Mouse (Mus musculus) heart, postnatal 0 days (tissue): ENCODE measurements around the gene Creb3l4. TPM values are rescaled to one million over a fixed set of nuclear protein-coding genes. Genes with fewer than 3 reads are reported as not detected.

Experiments used
- ATAC-seq: fragments of 200-750 bp; cut with Nextera tagmentation; 2 replicates; pipeline ENCODE4 v1.8.0; 2017; ENCODE audit warnings: low read depth, moderate number of reproducible peaks, moderate library complexity; ENCODE audit not compliant: insufficient read depth
- DNase-seq: peaks from one replicate; pipeline ENCODE4 v3.0.0-alpha.2; 2016; ENCODE audit warnings: low spot score
- H3K27ac ChIP-seq: fragments of 300-500 bp; sonication (generic); 2 replicates; pipeline ENCODE4 v1.5.1; 2014; ENCODE audit warnings: low read depth, mild to moderate bottlenecking
- H3K27me3 ChIP-seq: fragments of 300-500 bp; sonication (generic); 2 replicates; pipeline ENCODE4 v1.6.1; 2014; ENCODE audit warnings: low read length, mixed read lengths; ENCODE audit not compliant: control insufficient read depth, insufficient read depth
- H3K36me3 ChIP-seq: fragments of 300-500 bp; sonication (generic); replicated peaks from 2 replicates; pipeline ENCODE4 v1.6.1; 2014; ENCODE audit warnings: low read length, mixed read lengths; ENCODE audit not compliant: control insufficient read depth, insufficient read depth
- H3K4me1 ChIP-seq: fragments of 300-500 bp; sonication (generic); 2 replicates; pipeline ENCODE4 v1.6.1; 2014; ENCODE audit warnings: antibody characterized with exemption; ENCODE audit not compliant: control insufficient read depth, insufficient read depth
- H3K4me2 ChIP-seq: fragments of 300-500 bp; sonication (generic); 2 replicates; pipeline ENCODE4 v1.6.1; 2014; ENCODE audit warnings: low read depth, mild to moderate bottlenecking, low read length, moderate library complexity
- H3K4me3 ChIP-seq: fragments of 300-500 bp; sonication (generic); 2 replicates; pipeline ENCODE4 v1.5.1; 2014; ENCODE audit warnings: low read depth, low read length
- H3K9ac ChIP-seq: fragments of 300-500 bp; sonication (generic); replicated peaks from 2 replicates; pipeline ENCODE4 v1.6.1; 2014; ENCODE audit warnings: low read depth, low read length, mixed read lengths
- H3K9me3 ChIP-seq: fragments of 300-500 bp; sonication (generic); replicated peaks from 2 replicates; pipeline ENCODE4 v1.6.1; 2016; ENCODE audit warnings: low read length; ENCODE audit not compliant: control insufficient read depth
- CTCF ChIP-seq: IDR thresholded peaks from 2 replicates; pipeline ENCODE4 v1.5.1; 2016; ENCODE audit warnings: antibody characterized with exemption, control low read depth, low read depth
- EP300 ChIP-seq: IDR thresholded peaks from 2 replicates; pipeline ENCODE4 v1.6.1; 2016; ENCODE audit warnings: antibody characterized with exemption, low read depth
- WGBS: fragments of 180-500 bp; shearing (Covaris S2); extraction: QIAGEN DNeasy Blood & Tissue Kit; methylation state at CpG from one replicate; pipeline ENCODE4 v1.1.7; 2014; 5-methylcytosine and 5-hydroxymethylcytosine counted together
- polyA plus RNA-seq: library from polyadenylated mRNA; unstranded; fragments of >200 nt; fragmentation: Nextera tagmentation; extraction: Ambion mirVana; gene quantifications from 2 replicates; pipeline ENCODE4 v1.2.1, GENCODE M21; 2015
- total RNA-seq: library from RNA; depleted of rRNA; stranded (reverse); fragments of >200 nt; gene quantifications from 2 replicates; pipeline ENCODE4 v1.2.3, GENCODE M21; 2014; ENCODE audit warnings: low replicate concordance

The Creb3l4 gene
- total and polyA plus RNA-seq, 2 experiments from 2014 or later, result 1.2 TPM; not detected in 1

- TF ChIP-seq CTCF (no peak), EP300 (no peak)
- 91% methylated on average over 5 of the region's 5 CpGs for WGBS
Measured at GRCm38 (mm10) chr3:90209908-90210566, 33.3 kb downstream of the Creb3l4 start.

GRCm38 (mm10) chr3:90208662-90209061 lies 34.6 kb downstream of the Creb3l4 start:
- H3K4me2 ChIP-seq, result no peak overlapping the region
- peaks cover 15% of the 10 kb centered on the region for H3K4me1 ChIP-seq
- H3K4me3 ChIP-seq, result no peak overlapping the region
- H3K9ac ChIP-seq, result no peak overlapping the region
- H3K36me3 ChIP-seq, result peaks cover 46% of the 10 kb centered on the region
- H3K27me3 ChIP-seq, result no peaks in the 10 kb centered on the region
- TF ChIP-seq CTCF, result no peak
- DNase-seq (no peak), ATAC-seq (no peak)
- peak overlapping the region; percentile 39; the same call in 1 of the 2 replicates for H3K27ac ChIP-seq
- WGBS, result 86% methylated on average over 2 of the region's 2 CpGs
- no peaks in the 10 kb centered on the region for H3K9me3 ChIP-seq

More at GRCm38 (mm10) chr3:90209908-90210566, 33.3 kb downstream of the Creb3l4 start:
- H3K9me3 ChIP-seq, result no peaks in the 10 kb centered on the region
- no peak for DNase-seq
- H3K4me1 ChIP-seq, result peaks cover 18% of the 10 kb centered on the region
- H3K9ac ChIP-seq, result no peak overlapping the region
- H3K36me3 ChIP-seq, result peaks cover 46% of the 10 kb centered on the region
- ATAC-seq, result no peak
- no peak overlapping the region for H3K4me3 ChIP-seq
- H3K27ac ChIP-seq, result no peak overlapping the region
- H3K4me2 ChIP-seq, result no peak overlapping the region
- no peaks in the 10 kb centered on the region for H3K27me3 ChIP-seq

GRCm38 (mm10) chr3:90204582-90204981 lies 38.7 kb downstream of the Creb3l4 start:
- no peak overlapping the region for H3K4me2 ChIP-seq
- DNase-seq (no peak), ATAC-seq (no peak)
- no peak overlapping the region for H3K27ac ChIP-seq
- H3K9ac ChIP-seq, result no peak overlapping the region
- H3K9me3 ChIP-seq, result no peaks in the 10 kb centered on the region
- no peaks in the 10 kb centered on the region for H3K27me3 ChIP-seq
- peaks cover 17% of the 10 kb centered on the region; the same call in 1 of the 2 replicates for H3K36me3 ChIP-seq
- 93% methylated on average over 2 of the region's 2 CpGs for WGBS
- no peak overlapping the region for H3K4me3 ChIP-seq
- H3K4me1 ChIP-seq, result no peaks in the 10 kb centered on the region
- TF ChIP-seq EP300 (no peak), CTCF (no peak)

GRCm38 (mm10) chr3:90203619-90204018 lies 39.7 kb downstream of the Creb3l4 start:
- peak overlapping the region; percentile 36; the same call in 1 of the 2 replicates for H3K27ac ChIP-seq
- peak; percentile 44 for DNase-seq
- no peak overlapping the region for H3K9ac ChIP-seq
- 19% methylated on average over 5 of the region's 5 CpGs for whole genome bisulfite sequencing
- no peaks in the 10 kb centered on the region for H3K9me3 ChIP-seq
- H3K4me2 ChIP-seq, result no peak overlapping the region
- no peaks in the 10 kb centered on the region for H3K4me1 ChIP-seq
- H3K27me3 ChIP-seq, result no peaks in the 10 kb centered on the region
- no peak overlapping the region for H3K4me3 ChIP-seq
- TF ChIP-seq EP300 (no peak), CTCF (no peak)
- H3K36me3 ChIP-seq, result peaks cover 11% of the 10 kb centered on the region; the same call in 1 of the 2 replicates
- peak; percentile 83 for ATAC-seq

GRCm38 (mm10) chr3:90202884-90203283 lies 40.4 kb downstream of the Creb3l4 start:
- Histone ChIP-seq H3K27ac (no peak overlapping the region), H3K4me1 (no peaks in the 10 kb centered on the region), H3K27me3 (no peaks in the 10 kb centered on the region), H3K9ac (no peak overlapping the region), H3K9me3 (no peaks in the 10 kb centered on the region), H3K36me3 (peaks cover 3% of the 10 kb centered on the region; the same call in 1 of the 2 replicates), H3K4me3 (no peak overlapping the region), H3K4me2 (no peak overlapping the region)
- DNase-seq (no peak), ATAC-seq (no peak)
- WGBS, result 79% methylated on average over 1 of the region's 1 CpGs
- no peak for TF ChIP-seq EP300
- TF ChIP-seq CTCF, result no peak

- ATAC-seq, result no peak
- no peak for DNase-seq
- no peak overlapping the region for H3K27ac ChIP-seq
- H3K9me3 ChIP-seq, result no peaks in the 10 kb centered on the region
- 47% methylated on average over 1 of the region's 1 CpGs for WGBS
- no peaks in the 10 kb centered on the region for H3K27me3 ChIP-seq
- no peaks in the 10 kb centered on the region for H3K4me1 ChIP-seq
- no peaks in the 10 kb centered on the region for H3K36me3 ChIP-seq
- TF ChIP-seq CTCF, result no peak
- TF ChIP-seq EP300, result no peak
- no peak overlapping the region for H3K9ac ChIP-seq
- H3K4me3 ChIP-seq, result no peak overlapping the region
- H3K4me2 ChIP-seq, result no peak overlapping the region
Measured at GRCm38 (mm10) chr3:90197548-90197947, 45.8 kb downstream of the Creb3l4 start.
